14 mouse cellular contexts compared by ENCODE assay signal in genomic region chr1:91914648-91915047, GRCm38 (mm10).
DNase-seq lines count a peak whose midpoint lies in the region; ATAC-seq and TF ChIP-seq lines count a peak whose summit lies in the region.
"Had no signal": no experiment of that assay in that cellular context is flagged by ENCODE, and none has a peak within 500 bp of the region (broad histone marks: within the 10 kb centered on the region; RNA-seq: fewer than 3 reads in every experiment).

No protein-coding gene starts in this region.

- H3K4me3 ChIP-seq in intestine, embryonic 14.5 days (ENCODE audit: low read depth, low read length), result no peak overlapping the region
- no peak overlapping the region for H3K4me3 ChIP-seq in intestine, postnatal 0 days (ENCODE audit: low read depth, low read length)
- no peak overlapping the region for H3K4me3 ChIP-seq in left cerebral cortex, adult 2 months
- no peak overlapping the region for H3K4me3 ChIP-seq in midbrain, postnatal 0 days (ENCODE audit: low read depth, low read length)
- H3K4me3 ChIP-seq: hindbrain, embryonic 10.5 days; midbrain, embryonic 13.5 days had no signal

- peak; percentile 63; the same call in 1 of the 2 replicates for ATAC-seq in intestine, embryonic 14.5 days (replicated peaks; ENCODE audit: low FRiP score, low TSS enrichment, low read depth)
- ATAC-seq in intestine, postnatal 0 days, result no peak
- ATAC-seq in midbrain, postnatal 0 days (ENCODE audit: low FRiP score), result no peak
- ATAC-seq: forebrain, embryonic 16.5 days; midbrain, embryonic 13.5 days had no signal

- H3K9me3 ChIP-seq in intestine, embryonic 14.5 days (ENCODE audit: control insufficient read depth, low read length), result no peaks in the 10 kb centered on the region
- H3K9me3 ChIP-seq in intestine, postnatal 0 days (ENCODE audit: control insufficient read depth), result no peaks in the 10 kb centered on the region
- no peaks in the 10 kb centered on the region for H3K9me3 ChIP-seq in midbrain, postnatal 0 days (ENCODE audit: low read length)
- H3K9me3 ChIP-seq: hindbrain, embryonic 10.5 days; midbrain, embryonic 13.5 days had no signal

- no peak overlapping the region for H3K4me2 ChIP-seq in intestine, embryonic 14.5 days (ENCODE audit: low read length)
- H3K4me2 ChIP-seq in intestine, postnatal 0 days (replicated peaks; ENCODE audit: low read depth), result no peak overlapping the region
- H3K4me2 ChIP-seq in midbrain, postnatal 0 days (ENCODE audit: low read depth, low read length, poor library complexity, severe bottlenecking), result no peak overlapping the region
- H3K4me2 ChIP-seq: midbrain, embryonic 13.5 days had no signal

- H3K9ac ChIP-seq in intestine, embryonic 14.5 days (ENCODE audit: low read length), result no peak overlapping the region
- no peak overlapping the region for H3K9ac ChIP-seq in intestine, postnatal 0 days (ENCODE audit: low read depth, low read length)
- no peak overlapping the region for H3K9ac ChIP-seq in midbrain, postnatal 0 days (replicated peaks; ENCODE audit: low read length, poor library complexity, severe bottlenecking)
- H3K9ac ChIP-seq: midbrain, embryonic 13.5 days had no signal

- intact Hi-C loops in left cerebral cortex, adult 2 months (cut with DNase I), result no loop called here

- H3K36me3 ChIP-seq in intestine, embryonic 14.5 days (ENCODE audit: control insufficient read depth, insufficient read depth, low read length), result no peaks in the 10 kb centered on the region
- H3K36me3 ChIP-seq in intestine, postnatal 0 days (ENCODE audit: control insufficient read depth, insufficient read depth), result no peaks in the 10 kb centered on the region
- H3K36me3 ChIP-seq in midbrain, postnatal 0 days (ENCODE audit: insufficient read depth, low read length), result no peaks in the 10 kb centered on the region
- H3K36me3 ChIP-seq: hindbrain, embryonic 10.5 days; midbrain, embryonic 13.5 days had no signal

- TF ChIP-seq CTCF in intestine, postnatal 0 days (IDR thresholded peaks at IDR 0.05; ENCODE audit: low read depth), result no peak
- TF ChIP-seq CTCF in left cerebral cortex, adult 2 months (IDR thresholded peaks at IDR 0.05), result no peak
- TF ChIP-seq CTCF in midbrain, postnatal 0 days (IDR thresholded peaks at IDR 0.05), result no peak

- H3K27ac ChIP-seq in intestine, embryonic 14.5 days (ENCODE audit: low read depth), result peak overlapping the region; percentile 29; the same call in 1 of the 2 replicates
- H3K27ac ChIP-seq in intestine, postnatal 0 days (ENCODE audit: low read depth, low read length), result no peak overlapping the region
- H3K27ac ChIP-seq in left cerebral cortex, adult 2 months, result no peak overlapping the region
- H3K27ac ChIP-seq in midbrain, postnatal 0 days (ENCODE audit: low read depth, low read length), result no peak overlapping the region
- H3K27ac ChIP-seq: hindbrain, embryonic 10.5 days; midbrain, embryonic 13.5 days had no signal

- 22% methylated on average over 3 of the region's 3 CpGs for WGBS in intestine, embryonic 14.5 days
- 37% methylated on average over 3 of the region's 3 CpGs for WGBS in intestine, postnatal 0 days
- WGBS in midbrain, postnatal 0 days, result 65% methylated on average over 3 of the region's 3 CpGs

- peak; percentile 54 for DNase-seq in adrenal gland, postnatal 14 days
- DNase-seq in adrenal gland, adult 8-10 months, result no peak
- peak; percentile 57 for DNase-seq in intestine, embryonic 14.5 days (ENCODE audit: low spot score)
- DNase-seq in 3T3-L1 (ENCODE audit: low read depth, low spot score), result peak; percentile 36
- DNase-seq in kidney, postnatal 4 days, result peak; percentile 60 to 67
- no peak for DNase-seq in left cerebral cortex, adult 2 months (ENCODE audit: extremely low spot score in 1 of 2, low spot score in 2 of 2)
- no peak for DNase-seq in midbrain, postnatal 0 days (ENCODE audit: low spot score)
- DNase-seq: lung, postnatal 14 days; retina, postnatal 1 day; thymus, postnatal 25 days had no signal

- H3K27me3 ChIP-seq in intestine, embryonic 14.5 days (replicated peaks; ENCODE audit: control insufficient read depth, insufficient read depth, low read length), result no peaks in the 10 kb centered on the region
- H3K27me3 ChIP-seq in intestine, postnatal 0 days (replicated peaks; ENCODE audit: control insufficient read depth, insufficient read depth, low read length), result no peaks in the 10 kb centered on the region
- no peaks in the 10 kb centered on the region; the same call in 1 of the 2 replicates for H3K27me3 ChIP-seq in midbrain, postnatal 0 days (ENCODE audit: insufficient read depth, low read length)
- H3K27me3 ChIP-seq: midbrain, embryonic 13.5 days had no signal

- H3K4me1 ChIP-seq in intestine, embryonic 14.5 days (replicated peaks; ENCODE audit: control insufficient read depth, insufficient read depth, low read length), result peaks cover 33% of the 10 kb centered on the region
- no peaks in the 10 kb centered on the region for H3K4me1 ChIP-seq in intestine, postnatal 0 days (replicated peaks; ENCODE audit: control insufficient read depth, insufficient read depth, low read length)
- no peaks in the 10 kb centered on the region for H3K4me1 ChIP-seq in midbrain, postnatal 0 days (ENCODE audit: insufficient read depth, low read length)
- H3K4me1 ChIP-seq: midbrain, embryonic 13.5 days had no signal

Comparison
In these comparisons a context has a peak if more than half of its experiments do, and no peak if none do; other contexts are left out.
1. DNase-seq: peak in adrenal gland, postnatal 14 days (single experiment), intestine, embryonic 14.5 days (single experiment), 3T3-L1 (single experiment) and kidney, postnatal 4 days (2 of 2); none in adrenal gland, adult 8-10 months (single experiment), left cerebral cortex, adult 2 months (0 of 2) and midbrain, postnatal 0 days (single experiment).